Mouse (Mus musculus): ENCODE measurements around the gene Xpo4.

DNA sequence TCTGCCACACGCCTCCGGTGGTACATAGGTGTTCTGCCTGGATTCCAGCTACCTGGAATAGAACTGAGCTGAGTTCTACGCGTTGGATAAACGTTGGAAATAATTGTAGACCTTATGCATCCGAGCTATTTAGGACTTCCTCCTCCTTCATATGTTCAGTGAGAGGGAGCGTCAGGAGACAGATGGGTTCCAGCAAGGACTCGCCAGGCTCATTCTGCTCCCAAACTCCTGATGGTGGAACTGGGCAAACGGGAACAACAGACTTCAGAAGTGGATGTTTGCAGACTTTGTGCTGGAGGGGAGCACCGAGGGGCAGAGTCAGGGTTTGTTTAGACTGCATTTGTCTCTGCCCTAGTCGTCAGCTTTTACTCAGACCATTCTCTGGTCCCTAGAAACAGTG, 124.5 kb downstream of the Xpo4 start:
- TF ChIP-seq HCFC1 (IDR thresholded peaks at IDR 0.05; ENCODE audit: borderline replicate concordance, insufficient read depth, low read length) = no peak
- TF ChIP-seq ZC3H11A (IDR thresholded peaks at IDR 0.05; ENCODE audit: borderline replicate concordance, low read depth, low read length) = no peak

Measured in ES-E14 (cell line).